Mouse (Mus musculus) limb, embryonic 15.5 days (tissue): ENCODE measurements around the gene Nfia. TPM values are rescaled to one million over a fixed set of nuclear protein-coding genes. Genes with fewer than 3 reads are reported as not detected.

Source experiments
- ATAC-seq: fragments of 200-750 bp; cut with Nextera tagmentation; 2 replicates; pipeline ENCODE4 v1.8.0; 2017; ENCODE audit warnings: low read depth, moderate TSS enrichment; ENCODE audit not compliant: insufficient number of reproducible peaks, low FRiP score, low TSS enrichment
- H3K27ac ChIP-seq: fragments of 300-500 bp; sonication (generic); 2 replicates; pipeline ENCODE4 v1.5.1; 2015; ENCODE audit warnings: moderate library complexity, mild to moderate bottlenecking, inconsistent platforms
- H3K27me3 ChIP-seq: fragments of 300-500 bp; sonication (generic); 2 replicates; pipeline ENCODE4 v1.6.1; 2015; ENCODE audit warnings: inconsistent platforms
- H3K36me3 ChIP-seq: fragments of 300-500 bp; sonication (generic); 2 replicates; pipeline ENCODE4 v1.6.1; 2015; ENCODE audit warnings: inconsistent platforms
- H3K4me1 ChIP-seq: fragments of 300-500 bp; sonication (generic); 2 replicates; pipeline ENCODE4 v1.6.1; 2015; ENCODE audit warnings: inconsistent platforms
- H3K4me2 ChIP-seq: fragments of 300-500 bp; sonication (generic); 2 replicates; pipeline ENCODE4 v1.6.1; 2015; ENCODE audit warnings: mild to moderate bottlenecking, inconsistent platforms
- H3K4me3 ChIP-seq: fragments of 300-500 bp; sonication (generic); 2 replicates; pipeline ENCODE4 v1.5.1; 2015; ENCODE audit warnings: mild to moderate bottlenecking, inconsistent platforms
- H3K9ac ChIP-seq: fragments of 300-500 bp; sonication (generic); 2 replicates; pipeline ENCODE4 v1.6.1; 2015; ENCODE audit warnings: inconsistent platforms
- H3K9me3 ChIP-seq: fragments of 300-500 bp; sonication (generic); 2 replicates; pipeline ENCODE4 v1.6.1; 2016; ENCODE audit warnings: inconsistent platforms
- WGBS: fragments of 180-500 bp; shearing (Covaris S2); methylation state at CpG from one replicate; pipeline ENCODE4 v1.1.7; 2015; 5-methylcytosine and 5-hydroxymethylcytosine counted together
- polyA plus RNA-seq: library from polyadenylated mRNA; unstranded; fragments of >200 nt; fragmentation: Nextera tagmentation; extraction: Ambion mirVana; gene quantifications from 2 replicates; pipeline ENCODE4 v1.2.1, GENCODE M21; 2015

The Nfia gene
- polyA plus RNA-seq, 1 experiment from 2014 or later = 64.9 TPM

DNA sequence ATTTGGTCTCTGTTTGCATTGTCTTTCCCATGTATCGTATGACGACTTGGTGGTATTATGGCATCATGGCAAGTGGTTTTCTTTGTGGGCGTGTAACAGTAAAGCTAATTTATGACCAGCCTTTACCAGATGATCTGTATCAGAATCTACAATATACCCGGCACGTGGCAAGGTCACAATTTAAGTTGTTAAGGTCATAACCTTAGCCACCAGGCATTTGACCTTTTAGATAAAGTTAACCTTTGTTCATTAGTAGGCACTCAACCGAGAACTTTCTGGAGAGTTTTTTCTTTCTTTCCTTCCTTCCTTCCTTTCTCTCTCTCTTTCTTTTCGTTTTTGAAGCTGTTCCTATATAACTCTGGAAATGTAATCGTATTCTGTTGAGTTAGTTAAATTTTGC, 14.0 kb downstream of the Nfia start:
- Histone ChIP-seq H3K36me3 (peaks cover 22% of the 10 kb centered on the region), H3K4me2 (no peak overlapping the region), H3K4me1 (peaks cover 12% of the 10 kb centered on the region; the same call in 1 of the 2 replicates), H3K4me3 (no peak overlapping the region), H3K27me3 (no peaks in the 10 kb centered on the region), H3K9ac (no peak overlapping the region), H3K9me3 (no peaks in the 10 kb centered on the region), H3K27ac (no peak overlapping the region)
- 55% methylated on average over 8 of the region's 8 CpGs for WGBS
- no peak for ATAC-seq

DNA sequence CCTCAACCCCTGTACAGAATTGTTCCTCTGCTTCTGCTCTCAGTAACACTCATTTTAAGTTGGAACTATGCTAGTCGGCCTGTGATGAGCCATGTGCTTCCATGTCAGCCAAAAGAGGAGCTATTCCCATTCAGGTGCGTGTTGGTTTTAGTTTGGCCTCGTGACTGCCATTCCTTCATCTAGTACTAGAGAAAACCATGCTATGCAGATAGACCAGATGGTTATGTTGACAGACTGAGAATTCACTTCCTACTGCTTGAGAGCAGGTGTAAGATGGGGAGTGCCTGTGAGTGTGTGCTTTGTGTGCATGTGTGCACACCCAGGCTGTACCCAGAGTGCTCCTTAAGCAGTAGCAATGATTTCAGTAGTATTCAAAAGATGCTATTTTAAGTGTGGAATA, 15.0 kb downstream of the Nfia start:
- Histone ChIP-seq H3K36me3 (peaks cover 22% of the 10 kb centered on the region), H3K27ac (no peak overlapping the region), H3K4me2 (no peak overlapping the region), H3K9me3 (no peaks in the 10 kb centered on the region), H3K27me3 (no peaks in the 10 kb centered on the region), H3K4me1 (peaks cover 12% of the 10 kb centered on the region; the same call in 1 of the 2 replicates), H3K4me3 (no peak overlapping the region), H3K9ac (no peak overlapping the region)
- ATAC-seq = no peak
- 73% methylated on average over 3 of the region's 3 CpGs for WGBS

DNA sequence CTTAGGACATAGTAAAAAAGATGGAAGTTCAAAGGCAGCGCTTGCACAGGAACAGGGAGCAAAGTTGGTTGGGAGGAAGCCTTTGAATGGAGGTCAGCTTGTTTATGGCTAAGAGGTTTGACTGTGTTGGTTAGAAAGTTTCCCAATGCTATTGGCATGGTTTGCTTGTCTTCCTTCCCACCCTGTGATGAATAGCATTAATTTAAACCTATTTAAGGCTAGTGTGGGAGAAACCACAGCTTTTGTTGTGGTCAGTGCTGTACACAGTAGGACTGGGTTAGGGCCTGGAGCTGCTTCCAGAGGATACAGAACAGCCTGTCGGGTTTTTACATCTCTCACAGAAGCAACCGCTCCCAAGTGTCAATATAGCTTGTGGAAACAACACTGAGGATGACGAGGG, 16.0 kb downstream of the Nfia start:
- WGBS = 70% methylated on average over 4 of the region's 4 CpGs
- Histone ChIP-seq H3K27me3 (no peaks in the 10 kb centered on the region), H3K4me1 (peaks cover 9% of the 10 kb centered on the region; the same call in 1 of the 2 replicates), H3K9me3 (no peaks in the 10 kb centered on the region), H3K4me2 (no peak overlapping the region), H3K9ac (no peak overlapping the region), H3K36me3 (peaks cover 12% of the 10 kb centered on the region), H3K27ac (no peak overlapping the region), H3K4me3 (no peak overlapping the region)
- ATAC-seq = no peak

DNA sequence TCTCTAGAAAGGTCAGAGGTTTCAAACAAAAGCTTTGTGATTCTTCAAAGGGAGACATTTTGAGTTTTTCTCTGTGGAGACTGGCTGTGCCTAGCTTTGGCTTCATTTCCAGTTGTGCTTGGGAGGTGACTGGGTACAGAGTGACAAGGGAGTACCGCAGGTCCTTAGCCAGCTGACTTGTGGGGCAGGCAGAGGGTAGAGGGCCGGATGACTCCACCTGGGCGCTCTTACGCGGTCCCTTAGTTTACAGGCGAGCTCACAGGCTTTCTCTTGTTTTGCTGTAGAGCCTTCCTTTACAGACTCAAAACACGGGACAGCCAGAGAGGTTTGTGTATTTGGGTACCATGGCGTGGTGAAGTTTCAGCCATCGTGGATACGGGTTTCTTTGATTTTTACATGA, 21.4 kb downstream of the Nfia start:
- H3K9ac ChIP-seq = no peak overlapping the region
- no peak overlapping the region for H3K4me3 ChIP-seq
- no peaks in the 10 kb centered on the region for H3K27me3 ChIP-seq
- H3K27ac ChIP-seq = no peak overlapping the region
- H3K4me2 ChIP-seq = no peak overlapping the region
- no peaks in the 10 kb centered on the region for H3K9me3 ChIP-seq
- ATAC-seq = no peak
- peaks cover 5% of the 10 kb centered on the region; the same call in 1 of the 2 replicates for H3K36me3 ChIP-seq
- 85% methylated on average over 10 of the region's 10 CpGs for WGBS
- H3K4me1 ChIP-seq = peaks cover 6% of the 10 kb centered on the region

DNA sequence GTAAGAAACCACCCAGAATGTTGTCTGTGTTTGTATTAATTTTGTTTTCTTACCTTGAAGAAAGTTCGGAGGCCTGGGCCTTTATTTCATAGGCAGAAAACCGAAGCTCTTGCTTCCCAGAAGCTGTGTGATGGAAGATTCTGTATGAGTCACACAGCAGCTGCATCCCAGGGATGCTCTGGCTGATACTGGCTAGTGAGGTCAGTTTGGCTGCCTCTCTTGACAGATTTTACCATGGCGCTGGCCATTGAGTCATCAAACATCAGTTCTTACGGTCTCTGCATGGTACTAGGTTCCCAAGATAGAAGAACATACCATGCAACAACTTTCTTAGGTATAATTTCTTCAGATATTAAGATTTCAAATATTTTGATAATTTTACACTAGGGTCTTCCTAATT, 22.3 kb downstream of the Nfia start:
- Histone ChIP-seq H3K4me2 (no peak overlapping the region), H3K9ac (no peak overlapping the region), H3K4me1 (peaks cover 6% of the 10 kb centered on the region), H3K27ac (no peak overlapping the region), H3K4me3 (no peak overlapping the region), H3K27me3 (no peaks in the 10 kb centered on the region), H3K36me3 (peaks cover 7% of the 10 kb centered on the region; the same call in 1 of the 2 replicates), H3K9me3 (no peaks in the 10 kb centered on the region)
- 84% methylated on average over 4 of the region's 4 CpGs for whole genome bisulfite sequencing
- ATAC-seq = no peak

DNA sequence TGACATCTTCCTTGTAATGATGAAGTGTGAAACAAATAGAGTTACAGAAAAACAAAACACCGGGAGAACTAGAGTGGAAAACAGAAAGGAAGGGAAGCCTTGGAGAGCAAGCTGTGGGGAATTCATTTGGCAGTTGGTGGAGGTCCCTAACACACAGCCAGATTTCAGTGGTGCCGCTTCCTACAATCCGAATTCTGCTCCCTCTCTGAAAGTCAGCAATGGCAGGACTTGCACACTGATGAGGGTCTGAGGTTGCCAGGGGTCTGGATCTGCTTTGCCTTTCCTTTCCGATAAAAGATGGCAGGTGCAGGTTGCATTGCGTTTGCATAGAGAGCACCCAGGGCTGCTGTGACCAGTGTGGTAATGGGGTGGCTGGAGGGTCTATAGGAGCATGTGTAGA, 23.4 kb downstream of the Nfia start:
- ATAC-seq = no peak
- Histone ChIP-seq H3K4me3 (no peak overlapping the region), H3K4me1 (peaks cover 6% of the 10 kb centered on the region), H3K4me2 (no peak overlapping the region), H3K9ac (no peak overlapping the region), H3K9me3 (no peaks in the 10 kb centered on the region), H3K36me3 (peaks cover 12% of the 10 kb centered on the region; the same call in 1 of the 2 replicates), H3K27ac (no peak overlapping the region), H3K27me3 (no peaks in the 10 kb centered on the region)
- 73% methylated on average over 5 of the region's 5 CpGs for WGBS

DNA sequence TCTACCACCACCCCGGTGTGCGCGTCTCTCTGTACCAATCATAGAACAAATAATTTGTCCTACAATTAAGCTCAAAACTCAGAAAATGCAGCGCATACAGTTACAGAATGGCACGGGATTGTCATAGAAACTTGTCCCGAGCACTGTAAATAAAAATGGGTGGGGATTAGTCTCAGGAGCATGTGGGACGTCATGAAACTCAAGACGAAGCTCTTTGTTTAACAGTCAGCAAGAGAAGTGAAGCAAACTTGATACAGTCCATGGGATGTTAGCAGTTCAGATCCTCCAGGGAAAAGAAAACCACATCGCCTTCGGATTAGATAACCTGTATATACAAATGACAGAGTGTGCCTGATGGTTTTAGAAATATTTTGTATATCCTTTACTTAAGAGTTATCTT, 24.0 kb downstream of the Nfia start:
- Histone ChIP-seq H3K4me2 (no peak overlapping the region), H3K4me1 (peaks cover 6% of the 10 kb centered on the region)
- no peak for ATAC-seq

DNA sequence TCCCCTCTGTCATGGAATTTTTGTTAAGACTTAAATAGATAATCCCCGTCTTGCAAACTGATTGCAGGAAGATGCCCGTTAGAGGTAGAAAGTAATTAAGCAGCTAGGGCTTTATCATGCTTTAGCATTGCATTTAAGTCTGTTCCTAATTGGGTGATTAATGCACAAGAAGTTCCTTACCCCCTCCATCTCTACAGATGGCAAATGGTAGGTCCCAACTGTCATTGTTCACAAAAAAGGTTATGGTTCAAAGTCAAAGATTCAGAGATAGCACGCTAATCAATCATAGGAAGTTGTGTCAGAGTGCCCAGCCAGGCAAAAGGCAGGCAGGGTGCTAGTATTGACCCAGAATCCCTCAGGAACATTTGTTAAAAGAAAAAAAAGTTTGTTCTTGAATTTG, 31.3 kb downstream of the Nfia start:
- H3K4me3 ChIP-seq = no peak overlapping the region
- H3K9ac ChIP-seq = no peak overlapping the region
- peaks cover 17% of the 10 kb centered on the region for H3K36me3 ChIP-seq
- no peak overlapping the region for H3K27ac ChIP-seq
- ATAC-seq = no peak
- H3K4me2 ChIP-seq = no peak overlapping the region
- H3K9me3 ChIP-seq = 0 out of 2 replicates have a peak, but pooled peaks cover 3% of the 10 kb centered on the region
- WGBS = 87% methylated on average over 3 of the region's 3 CpGs
- 0 out of 2 replicates have a peak, but pooled peaks cover 2% of the 10 kb centered on the region for H3K4me1 ChIP-seq
- no peaks in the 10 kb centered on the region for H3K27me3 ChIP-seq

More for the DNA sequence above, 24.0 kb downstream of the Nfia start:
- H3K27me3 ChIP-seq = no peaks in the 10 kb centered on the region
- H3K4me3 ChIP-seq = no peak overlapping the region
- H3K9ac ChIP-seq = no peak overlapping the region
- H3K27ac ChIP-seq = no peak overlapping the region
- peaks cover 14% of the 10 kb centered on the region; the same call in 1 of the 2 replicates for H3K36me3 ChIP-seq
- 67% methylated on average over 10 of the region's 10 CpGs for WGBS
- H3K9me3 ChIP-seq = no peaks in the 10 kb centered on the region

DNA sequence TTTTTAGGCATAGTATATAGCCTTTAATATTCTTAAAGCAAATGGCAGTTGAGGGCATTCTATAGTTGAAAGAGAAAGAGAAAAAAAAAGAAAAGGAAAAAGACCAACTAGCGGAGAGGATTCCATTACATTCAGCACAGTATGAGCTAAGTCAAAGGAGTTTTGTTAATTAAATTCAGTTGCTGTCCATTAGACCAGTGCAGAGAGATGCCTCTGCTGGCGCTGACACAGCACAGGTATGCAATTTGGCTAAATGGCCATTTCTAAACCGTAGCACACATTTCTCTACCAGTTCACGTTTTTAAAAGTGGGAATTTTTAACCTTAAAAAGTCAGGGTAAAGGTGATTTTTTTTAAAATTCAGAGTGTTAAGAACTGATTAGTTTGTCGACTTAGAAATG, 32.1 kb downstream of the Nfia start:
- no peak overlapping the region for H3K27ac ChIP-seq
- no peak overlapping the region for H3K9ac ChIP-seq
- ATAC-seq = no peak
- 62% methylated on average over 5 of the region's 5 CpGs for WGBS
- no peak overlapping the region for H3K4me2 ChIP-seq
- H3K4me1 ChIP-seq = peaks cover 6% of the 10 kb centered on the region; the same call in 1 of the 2 replicates
- no peaks in the 10 kb centered on the region for H3K27me3 ChIP-seq
- no peak overlapping the region for H3K4me3 ChIP-seq
- 0 out of 2 replicates have a peak, but pooled peaks cover 3% of the 10 kb centered on the region for H3K9me3 ChIP-seq
- peaks cover 17% of the 10 kb centered on the region for H3K36me3 ChIP-seq

DNA sequence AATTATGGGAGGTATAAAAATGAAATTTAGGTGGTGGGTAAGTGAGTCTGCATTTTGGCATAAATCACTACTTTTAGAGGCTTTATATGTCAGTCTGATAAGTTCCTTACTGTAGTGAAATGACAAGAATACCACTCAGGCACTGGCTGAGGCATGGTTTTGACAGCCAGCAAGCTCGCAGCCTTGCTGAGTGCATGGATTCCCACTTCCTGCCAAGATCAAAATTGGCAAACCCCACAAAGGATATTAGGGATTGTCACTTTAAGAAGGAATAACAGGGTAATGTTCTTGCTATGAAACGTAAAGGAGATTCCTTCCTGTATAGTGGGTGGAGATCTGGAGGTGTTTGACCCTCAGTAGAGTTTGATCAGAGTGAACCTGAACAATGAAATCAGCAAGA, 32.7 kb downstream of the Nfia start:
- no peak overlapping the region for H3K4me3 ChIP-seq
- H3K9me3 ChIP-seq = 0 out of 2 replicates have a peak, but pooled peaks cover 3% of the 10 kb centered on the region
- H3K36me3 ChIP-seq = peaks cover 12% of the 10 kb centered on the region
- WGBS = 46% methylated on average over 2 of the region's 2 CpGs
- ATAC-seq = no peak
- no peak overlapping the region for H3K27ac ChIP-seq
- H3K9ac ChIP-seq = no peak overlapping the region
- peaks cover 8% of the 10 kb centered on the region; the same call in 1 of the 2 replicates for H3K4me1 ChIP-seq
- no peak overlapping the region for H3K4me2 ChIP-seq
- no peaks in the 10 kb centered on the region for H3K27me3 ChIP-seq

DNA sequence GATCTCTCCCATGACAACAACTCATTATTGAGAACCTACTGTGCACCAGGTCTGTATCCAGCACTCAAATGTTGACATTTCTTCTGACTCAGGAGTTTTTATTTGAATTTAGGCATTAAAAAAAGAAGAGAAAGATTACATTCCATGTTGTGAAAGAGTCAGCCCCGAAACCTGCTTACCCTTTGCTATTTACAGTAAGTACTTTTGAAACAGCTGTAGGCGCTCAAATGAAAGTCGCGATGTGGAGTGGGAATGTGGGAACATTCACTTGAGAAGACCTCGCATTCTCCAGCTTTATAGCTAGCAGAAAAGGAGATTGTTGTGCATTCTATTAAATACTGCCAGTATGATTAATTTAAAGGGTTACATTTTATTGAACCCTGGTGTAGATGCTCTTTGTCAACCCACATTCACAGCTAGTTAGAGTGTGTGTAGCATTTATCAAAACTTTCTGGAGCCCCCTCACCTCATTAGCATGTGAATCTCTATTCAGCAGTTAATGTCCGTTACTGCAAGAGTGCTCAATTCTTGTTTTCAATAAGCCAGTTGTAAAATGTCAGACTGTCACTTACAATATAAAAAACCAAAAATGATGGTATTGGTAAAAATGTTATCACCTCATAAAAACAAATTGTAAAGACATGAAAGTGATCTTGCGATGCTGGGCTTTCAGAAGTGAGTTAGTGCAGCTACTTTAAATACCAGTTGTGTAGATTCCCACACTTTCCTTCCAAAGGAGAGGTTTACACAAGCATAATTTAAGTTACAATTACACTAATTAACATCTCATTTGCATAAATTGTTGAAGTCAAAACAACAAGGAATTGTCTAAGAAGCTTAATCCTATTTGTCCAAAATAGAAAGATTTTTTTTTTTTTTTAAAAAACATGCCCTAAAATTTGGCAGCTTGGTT, 33.6 kb downstream of the Nfia start:
- H3K4me3 ChIP-seq = no peak overlapping the region
- 0 out of 2 replicates have a peak, but pooled peaks cover 3% of the 10 kb centered on the region for H3K9me3 ChIP-seq
- no peak overlapping the region for H3K4me2 ChIP-seq
- WGBS = 49% methylated on average over 7 of the region's 7 CpGs
- no peak overlapping the region for H3K27ac ChIP-seq
- peaks cover 10% of the 10 kb centered on the region for H3K36me3 ChIP-seq
- no peaks in the 10 kb centered on the region for H3K27me3 ChIP-seq
- peaks cover 8% of the 10 kb centered on the region; the same call in 1 of the 2 replicates for H3K4me1 ChIP-seq
- ATAC-seq = no peak
- H3K9ac ChIP-seq = no peak overlapping the region

DNA sequence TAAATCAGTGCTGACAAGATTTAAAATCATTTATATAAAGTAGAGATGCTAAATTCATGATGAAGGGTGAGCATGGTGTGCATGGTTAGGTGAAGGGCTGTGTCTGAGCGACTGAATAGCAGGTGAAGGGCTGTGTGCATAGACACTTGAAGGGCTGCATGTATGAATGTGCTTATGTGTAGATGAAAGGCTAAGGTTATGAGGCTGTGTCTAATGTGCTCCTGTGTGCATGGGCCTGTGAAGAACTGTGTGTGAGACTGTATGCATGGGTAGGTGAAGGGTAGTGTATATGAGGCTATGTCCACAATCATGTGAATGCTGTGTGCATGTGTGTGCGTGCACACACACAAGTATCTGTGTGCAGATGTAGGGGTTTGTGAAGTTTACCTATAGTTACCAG, 34.4 kb downstream of the Nfia start:
- 95% methylated on average over 2 of the region's 2 CpGs for WGBS
- ATAC-seq = no peak
- Histone ChIP-seq H3K9ac (no peak overlapping the region), H3K4me2 (no peak overlapping the region), H3K27ac (no peak overlapping the region), H3K36me3 (peaks cover 5% of the 10 kb centered on the region), H3K4me3 (no peak overlapping the region), H3K9me3 (0 out of 2 replicates have a peak, but pooled peaks cover 3% of the 10 kb centered on the region), H3K27me3 (no peaks in the 10 kb centered on the region), H3K4me1 (peaks cover 8% of the 10 kb centered on the region; the same call in 1 of the 2 replicates)
